Mouse (Mus musculus): ENCODE data around the gene Cd93.
A peak's percentile ranks its signal among the peaks of the same experiment; 100 is the strongest.

DNA sequence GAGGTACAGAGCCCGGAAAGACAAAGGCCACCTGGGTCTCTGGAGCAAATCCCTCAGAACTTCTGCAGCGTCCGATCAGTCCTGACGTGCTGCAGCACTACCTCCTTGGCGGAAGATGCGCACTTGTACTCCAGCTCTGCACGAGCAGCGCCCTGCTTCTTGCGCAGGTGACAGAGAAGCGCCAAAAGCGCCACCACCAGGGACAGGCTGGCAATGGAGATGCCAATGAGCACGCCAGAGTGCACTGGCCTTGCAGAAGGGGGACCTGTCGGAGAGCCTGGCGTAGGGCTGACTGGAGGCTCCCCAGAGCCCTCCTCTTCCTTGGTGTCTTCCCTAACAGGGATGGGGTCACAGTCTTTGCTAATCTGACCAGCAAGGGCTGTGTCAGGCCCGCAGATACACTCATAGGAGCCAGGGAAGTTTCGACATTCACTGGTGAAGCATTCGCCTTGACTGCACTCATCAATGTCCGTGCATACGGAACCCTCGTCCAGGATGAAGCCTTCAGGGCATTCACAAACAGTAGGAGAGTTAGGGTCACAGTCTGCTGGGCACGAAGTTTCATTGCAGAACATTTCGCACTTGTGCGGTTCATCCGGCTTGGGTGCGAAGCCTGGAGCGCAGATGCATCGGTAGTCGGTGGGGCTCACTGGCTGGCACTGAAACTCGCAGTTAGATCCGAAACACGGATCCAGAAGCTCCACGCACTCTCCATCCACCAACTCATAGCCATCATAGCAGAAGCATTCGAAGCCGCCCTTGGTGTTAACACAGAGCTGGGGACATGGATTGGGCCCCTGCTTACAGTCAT, 37.0 kb downstream of the Cd93 start:
- TF ChIP-seq CTCF (IDR thresholded peaks at IDR 0.05; ENCODE audit: borderline replicate concordance, extremely low read depth, insufficient read depth, insufficient read length) (peak; percentile 24; the same call in 1 of the 2 replicates), POLR2A (IDR thresholded peaks at IDR 0.05; ENCODE audit: borderline replicate concordance, extremely low read depth, insufficient read depth, insufficient read length, poor library complexity, severe bottlenecking) (no peak)

Measured in brain, embryonic 14.5 days (tissue).